Mouse (Mus musculus): ENCODE data around the gene Olfr1450. TPM values are rescaled to one million over a fixed set of nuclear protein-coding genes. Genes with fewer than 3 reads are reported as not detected.
"Not testable (repeated sequence)": the region's sequence is repeated elsewhere in the genome, so short reads cannot be mapped to it uniquely, and the experiment has no call there.

The Olfr1450 gene
- polyA plus RNA-seq (2015; fragmentation: Nextera tagmentation; extraction: Ambion mirVana) = not detected in 2 replicates

DNA sequence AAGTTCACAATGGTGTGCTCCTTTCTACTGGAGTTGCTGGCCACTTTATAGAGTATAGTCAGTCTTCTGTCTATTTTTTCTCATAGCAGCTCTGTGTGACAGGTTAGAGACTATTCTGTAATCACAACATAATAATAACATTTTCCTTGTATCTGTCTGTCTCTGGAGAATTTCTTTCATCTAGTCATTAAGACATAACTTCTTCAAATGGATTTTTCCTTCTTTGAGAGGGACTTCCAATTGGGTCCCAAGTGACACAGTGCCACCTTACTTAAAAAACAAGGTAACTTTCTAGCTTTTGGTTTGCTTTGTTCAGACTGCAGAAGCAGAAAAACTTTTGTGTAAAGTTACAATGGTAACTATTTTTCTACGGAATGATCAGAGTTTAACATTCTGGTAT lies at the start of gene Olfr1450:
Olfr1450 (plus strand) TSS at position 301 of the 400 bp plus-strand sequence.
- H3K9me3 ChIP-seq (ENCODE audit: control insufficient read depth) = 0 out of 2 replicates have a peak, but pooled peaks cover 5% of the 10 kb centered on the region
- no peaks in the 10 kb centered on the region for H3K27me3 ChIP-seq (replicated peaks; ENCODE audit: control insufficient read depth, insufficient read depth, low read length)
- no peaks in the 10 kb centered on the region for H3K36me3 ChIP-seq (ENCODE audit: control insufficient read depth, insufficient read depth)
- H3K4me3 ChIP-seq (ENCODE audit: low read depth, low read length) = no peak within 1 kb of the TSS
- no peak within 1 kb of the TSS for H3K4me2 ChIP-seq (replicated peaks; ENCODE audit: low read depth)
- no peak for TF ChIP-seq CTCF (IDR thresholded peaks at IDR 0.05; ENCODE audit: low read depth)
- H3K9ac ChIP-seq (ENCODE audit: low read depth, low read length) = no peak within 1 kb of the TSS
- H3K4me1 ChIP-seq (replicated peaks; ENCODE audit: control insufficient read depth, insufficient read depth, low read length) = no peaks in the 10 kb centered on the region
- ATAC-seq = no peak
- 90% methylated on average over 1 of the region's 1 CpGs for WGBS
- no peak within 1 kb of the TSS for H3K27ac ChIP-seq (ENCODE audit: low read depth, low read length)

DNA sequence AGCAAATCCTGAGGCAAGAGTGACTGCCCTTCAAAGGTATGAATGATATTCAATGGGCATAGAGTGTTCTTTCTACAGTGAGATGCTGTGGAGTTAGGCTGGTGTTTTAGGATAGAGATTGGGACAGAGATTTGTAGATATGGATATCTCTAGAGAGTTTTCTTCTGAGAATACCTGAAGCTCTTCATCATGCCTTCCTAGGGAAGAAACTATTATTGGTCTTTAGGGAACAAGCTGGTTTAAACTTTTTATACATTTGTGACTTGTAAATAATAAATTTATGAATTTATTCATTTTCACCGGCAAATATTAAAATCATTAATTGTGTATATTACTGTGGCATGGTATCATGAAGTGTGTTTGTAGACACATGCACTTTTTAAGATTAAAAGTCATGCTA lies 46.4 kb upstream of the Olfr1450 start, which contains the start of gene Olfr1447:
Olfr1447 (minus strand) TSS at position 101 of the 400 bp plus-strand sequence.
- WGBS = 92% methylated on average over 1 of the region's 1 CpGs
- no peaks in the 10 kb centered on the region for H3K9me3 ChIP-seq (ENCODE audit: control insufficient read depth)
- H3K9ac ChIP-seq (ENCODE audit: low read depth, low read length) = no peak within 1 kb of the TSS
- no peak for ATAC-seq
- no peaks in the 10 kb centered on the region for H3K36me3 ChIP-seq (ENCODE audit: control insufficient read depth, insufficient read depth)
- no peaks in the 10 kb centered on the region for H3K27me3 ChIP-seq (replicated peaks; ENCODE audit: control insufficient read depth, insufficient read depth, low read length)
- H3K4me2 ChIP-seq (replicated peaks; ENCODE audit: low read depth) = no peak within 1 kb of the TSS
- H3K27ac ChIP-seq (ENCODE audit: low read depth, low read length) = no peak within 1 kb of the TSS
- no peak within 1 kb of the TSS for H3K4me3 ChIP-seq (ENCODE audit: low read depth, low read length)
- no peaks in the 10 kb centered on the region for H3K4me1 ChIP-seq (replicated peaks; ENCODE audit: control insufficient read depth, insufficient read depth, low read length)
- no peak for TF ChIP-seq CTCF (IDR thresholded peaks at IDR 0.05; ENCODE audit: low read depth)

DNA sequence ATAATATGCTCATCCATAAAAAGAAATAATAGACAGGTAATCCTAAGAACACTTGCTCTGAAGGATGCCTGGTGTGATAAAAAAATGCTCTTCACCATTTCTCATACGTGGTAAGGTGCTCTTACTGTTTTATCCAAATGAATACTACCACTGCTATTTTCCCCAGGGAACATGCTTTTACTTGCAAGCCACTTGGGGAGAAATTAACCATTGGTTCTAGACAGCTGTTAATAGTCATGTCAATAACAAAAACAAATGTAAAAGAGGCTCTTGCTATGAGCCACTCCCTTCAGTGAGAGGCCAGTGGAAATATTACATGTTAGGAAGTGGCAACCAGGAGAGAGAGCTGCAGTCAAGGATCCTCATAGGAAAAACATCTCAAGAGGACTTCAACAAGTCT lies 25.7 kb upstream of the Olfr1450 start, which contains the start of gene Olfr1448:
Olfr1448 (minus strand) TSS at position 101 of the 400 bp plus-strand sequence.
- no peak within 1 kb of the TSS for H3K4me3 ChIP-seq (ENCODE audit: low read depth, low read length)
- no peaks in the 10 kb centered on the region for H3K36me3 ChIP-seq (ENCODE audit: control insufficient read depth, insufficient read depth)
- no peaks in the 10 kb centered on the region for H3K27me3 ChIP-seq (replicated peaks; ENCODE audit: control insufficient read depth, insufficient read depth, low read length)
- WGBS = 64% methylated on average over 1 of the region's 1 CpGs
- no peak within 1 kb of the TSS for H3K9ac ChIP-seq (ENCODE audit: low read depth, low read length)
- no peak for TF ChIP-seq CTCF (IDR thresholded peaks at IDR 0.05; ENCODE audit: low read depth)
- no peaks in the 10 kb centered on the region for H3K4me1 ChIP-seq (replicated peaks; ENCODE audit: control insufficient read depth, insufficient read depth, low read length)
- no peak for ATAC-seq
- no peak within 1 kb of the TSS for H3K4me2 ChIP-seq (replicated peaks; ENCODE audit: low read depth)
- no peaks in the 10 kb centered on the region for H3K9me3 ChIP-seq (ENCODE audit: control insufficient read depth)
- no peak within 1 kb of the TSS for H3K27ac ChIP-seq (ENCODE audit: low read depth, low read length)

DNA sequence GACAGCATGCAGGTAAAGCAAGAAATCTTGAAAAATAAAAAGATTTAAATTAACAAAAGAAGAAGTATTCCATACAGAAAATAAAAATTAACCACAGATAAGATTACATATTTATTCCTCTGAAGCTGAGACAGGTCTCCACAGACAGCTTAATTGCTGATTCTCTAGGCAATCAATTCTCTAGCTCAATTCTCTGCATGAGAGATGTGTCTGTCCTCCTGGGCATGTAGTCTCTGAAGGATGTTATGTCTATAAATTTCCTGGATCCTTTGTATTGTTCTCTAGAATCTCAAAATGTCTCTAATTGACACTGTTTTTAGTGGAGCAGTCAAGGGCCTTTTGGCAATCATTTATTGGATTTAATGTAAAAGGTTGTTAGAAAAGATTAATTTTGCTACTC lies 19.5 kb upstream of the Olfr1450 start, which contains the start of gene Olfr1449:
Olfr1449 (plus strand) TSS at position 301 of the 400 bp plus-strand sequence.
- Histone ChIP-seq H3K4me2 (replicated peaks; ENCODE audit: low read depth) (no peak within 1 kb of the TSS), H3K9me3 (ENCODE audit: control insufficient read depth) (no peaks in the 10 kb centered on the region), H3K27me3 (replicated peaks; ENCODE audit: control insufficient read depth, insufficient read depth, low read length) (no peaks in the 10 kb centered on the region), H3K4me3 (ENCODE audit: low read depth, low read length) (no peak within 1 kb of the TSS), H3K9ac (ENCODE audit: low read depth, low read length) (no peak within 1 kb of the TSS), H3K27ac (ENCODE audit: low read depth, low read length) (no peak within 1 kb of the TSS), H3K36me3 (ENCODE audit: control insufficient read depth, insufficient read depth) (no peaks in the 10 kb centered on the region), H3K4me1 (replicated peaks; ENCODE audit: control insufficient read depth, insufficient read depth, low read length) (no peaks in the 10 kb centered on the region)
- ATAC-seq = no peak
- no peak for TF ChIP-seq CTCF (IDR thresholded peaks at IDR 0.05; ENCODE audit: low read depth)

DNA sequence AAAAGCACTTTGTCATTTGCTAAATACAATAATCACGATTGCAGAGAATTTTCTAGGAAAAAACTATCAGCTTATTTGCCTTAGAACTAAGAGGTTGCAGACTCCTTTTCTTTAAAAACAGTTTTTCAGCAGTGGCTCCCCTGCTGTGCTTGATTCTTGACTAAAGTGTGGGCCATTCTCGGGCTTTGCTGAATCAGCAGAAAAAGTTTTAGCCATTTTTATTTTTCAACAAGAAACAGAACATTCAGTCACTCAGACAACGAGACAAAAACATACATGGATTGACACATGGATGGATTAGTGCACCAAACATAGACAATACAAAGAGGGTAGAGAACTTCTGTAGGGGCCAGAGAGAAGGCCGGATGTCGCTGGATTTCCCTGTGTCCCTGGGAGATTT lies 20.0 kb downstream of the Olfr1450 start:
- not testable (repeated sequence) for H3K4me2 ChIP-seq (replicated peaks; ENCODE audit: low read depth); H3K4me1 ChIP-seq (replicated peaks; ENCODE audit: control insufficient read depth, insufficient read depth, low read length); H3K36me3 ChIP-seq (ENCODE audit: control insufficient read depth, insufficient read depth); H3K27ac ChIP-seq (ENCODE audit: low read depth, low read length); ATAC-seq; H3K9ac ChIP-seq (ENCODE audit: low read depth, low read length); H3K4me3 ChIP-seq (ENCODE audit: low read depth, low read length); H3K27me3 ChIP-seq (replicated peaks; ENCODE audit: control insufficient read depth, insufficient read depth, low read length); H3K9me3 ChIP-seq (ENCODE audit: control insufficient read depth)
- WGBS = 82% methylated on average over 5 of the region's 5 CpGs

DNA sequence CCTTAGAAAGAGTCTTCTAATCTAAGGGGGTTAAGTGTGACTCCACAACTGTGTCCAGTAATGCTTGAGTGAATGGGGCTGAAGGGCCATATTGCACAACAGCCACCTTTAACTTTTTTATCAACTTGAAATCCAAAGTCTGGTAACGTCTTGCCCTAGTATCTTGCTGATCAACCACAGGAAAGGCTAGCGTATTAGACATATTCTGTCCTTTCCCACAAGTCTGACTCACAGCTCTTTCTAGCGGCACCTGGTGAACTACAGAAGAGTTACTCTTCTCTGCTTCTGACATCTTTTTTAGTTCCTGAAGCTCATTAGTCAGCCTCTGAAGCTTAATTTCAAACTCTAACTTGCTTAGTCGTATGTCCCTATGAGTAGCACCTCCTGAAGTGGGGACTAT lies 42.3 kb downstream of the Olfr1450 start:
- not testable (repeated sequence) for H3K4me1 ChIP-seq (replicated peaks; ENCODE audit: control insufficient read depth, insufficient read depth, low read length); ATAC-seq; H3K4me2 ChIP-seq (replicated peaks; ENCODE audit: low read depth); H3K36me3 ChIP-seq (ENCODE audit: control insufficient read depth, insufficient read depth); H3K27ac ChIP-seq (ENCODE audit: low read depth, low read length); H3K27me3 ChIP-seq (replicated peaks; ENCODE audit: control insufficient read depth, insufficient read depth, low read length); H3K4me3 ChIP-seq (ENCODE audit: low read depth, low read length); H3K9ac ChIP-seq (ENCODE audit: low read depth, low read length); H3K9me3 ChIP-seq (ENCODE audit: control insufficient read depth)
- WGBS = 92% methylated on average over 4 of the region's 4 CpGs

DNA sequence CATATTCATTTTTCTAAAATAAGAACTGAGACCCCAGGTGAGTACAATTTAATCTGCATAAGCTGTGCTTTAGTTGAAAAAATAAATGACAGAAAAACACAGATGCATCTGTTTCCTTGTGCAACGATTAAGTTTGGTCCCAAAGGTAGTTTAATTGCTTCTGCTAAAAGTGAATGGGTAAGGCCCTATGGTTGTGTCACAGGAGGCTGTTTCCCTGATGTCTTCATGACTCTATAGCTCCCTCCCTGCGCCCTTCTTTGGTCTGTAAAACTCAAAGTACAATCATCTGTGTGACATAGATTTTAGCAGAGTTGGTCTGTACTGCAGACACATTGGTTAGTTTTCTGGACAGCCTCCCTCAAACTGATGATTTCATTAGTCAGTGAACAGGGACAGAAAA lies 44.7 kb downstream of the Olfr1450 start, which contains the start of gene Olfr1451:
Olfr1451 (plus strand) TSS at position 301 of the 400 bp plus-strand sequence.
- Histone ChIP-seq H3K9ac (ENCODE audit: low read depth, low read length) (no peak within 1 kb of the TSS), H3K36me3 (ENCODE audit: control insufficient read depth, insufficient read depth) (no peaks in the 10 kb centered on the region), H3K27me3 (replicated peaks; ENCODE audit: control insufficient read depth, insufficient read depth, low read length) (no peaks in the 10 kb centered on the region), H3K4me1 (replicated peaks; ENCODE audit: control insufficient read depth, insufficient read depth, low read length) (no peaks in the 10 kb centered on the region), H3K4me3 (ENCODE audit: low read depth, low read length) (no peak within 1 kb of the TSS), H3K4me2 (replicated peaks; ENCODE audit: low read depth) (no peak within 1 kb of the TSS), H3K9me3 (ENCODE audit: control insufficient read depth) (no peaks in the 10 kb centered on the region), H3K27ac (ENCODE audit: low read depth, low read length) (no peak within 1 kb of the TSS)
- no peak for TF ChIP-seq CTCF (IDR thresholded peaks at IDR 0.05; ENCODE audit: low read depth)
- ATAC-seq = no peak
- WGBS = 75% methylated on average over 2 of the region's 2 CpGs

Other genes starting within 250 kb of the Olfr1450 start
- 0.93 and 1.1 TPM in 2 replicates for gene Cntf, start 184.6 kb upstream of the Olfr1450 start, polyA plus RNA-seq (2015; fragmentation: Nextera tagmentation; extraction: Ambion mirVana)
- gene Zfp91, start 154.1 kb upstream of the Olfr1450 start, polyA plus RNA-seq (2015; fragmentation: Nextera tagmentation; extraction: Ambion mirVana) = 13.6 and 15.1 TPM in 2 replicates
- 1.7 and 1.9 TPM in 2 replicates for gene Lpxn, start 154.1 kb upstream of the Olfr1450 start, polyA plus RNA-seq (2015; fragmentation: Nextera tagmentation; extraction: Ambion mirVana)
- not detected in 2 replicates for gene Gm5244, start 103.6 kb upstream of the Olfr1450 start, polyA plus RNA-seq (2015; fragmentation: Nextera tagmentation; extraction: Ambion mirVana)
- not detected in 2 replicates for gene Olfr1444, start 93.0 kb upstream of the Olfr1450 start, polyA plus RNA-seq (2015; fragmentation: Nextera tagmentation; extraction: Ambion mirVana)
- not detected in 2 replicates for gene Olfr1445, start 66.4 kb upstream of the Olfr1450 start, polyA plus RNA-seq (2015; fragmentation: Nextera tagmentation; extraction: Ambion mirVana)
- gene Olfr1446, start 56.7 kb upstream of the Olfr1450 start, polyA plus RNA-seq (2015; fragmentation: Nextera tagmentation; extraction: Ambion mirVana) = not detected in 2 replicates
- gene Olfr1447, start 46.5 kb upstream of the Olfr1450 start, polyA plus RNA-seq (2015; fragmentation: Nextera tagmentation; extraction: Ambion mirVana) = not detected in 2 replicates
- not detected in 2 replicates for gene Olfr1448, start 25.8 kb upstream of the Olfr1450 start, polyA plus RNA-seq (2015; fragmentation: Nextera tagmentation; extraction: Ambion mirVana)
- gene Olfr1449, start 19.4 kb upstream of the Olfr1450 start, polyA plus RNA-seq (2015; fragmentation: Nextera tagmentation; extraction: Ambion mirVana) = not detected in 2 replicates
- gene Olfr1451, start 44.8 kb downstream of the Olfr1450 start, polyA plus RNA-seq (2015; fragmentation: Nextera tagmentation; extraction: Ambion mirVana) = not detected in 2 replicates
- not detected in 2 replicates for gene Olfr1453, start 78.1 kb downstream of the Olfr1450 start, polyA plus RNA-seq (2015; fragmentation: Nextera tagmentation; extraction: Ambion mirVana)
- not detected in 2 replicates for gene Olfr1454, start 110.4 kb downstream of the Olfr1450 start, polyA plus RNA-seq (2015; fragmentation: Nextera tagmentation; extraction: Ambion mirVana)
- not detected in 2 replicates for gene Olfr1457, start 147.6 kb downstream of the Olfr1450 start, polyA plus RNA-seq (2015; fragmentation: Nextera tagmentation; extraction: Ambion mirVana)
- not detected in 2 replicates for gene Olfr1458, start 156.5 kb downstream of the Olfr1450 start, polyA plus RNA-seq (2015; fragmentation: Nextera tagmentation; extraction: Ambion mirVana)
- gene Olfr1459, start 199.3 kb downstream of the Olfr1450 start, polyA plus RNA-seq (2015; fragmentation: Nextera tagmentation; extraction: Ambion mirVana) = not detected in 2 replicates
- gene Olfr1461, start 212.7 kb downstream of the Olfr1450 start, polyA plus RNA-seq (2015; fragmentation: Nextera tagmentation; extraction: Ambion mirVana) = not detected in 2 replicates
- gene Olfr1462, start 235.5 kb downstream of the Olfr1450 start, polyA plus RNA-seq (2015; fragmentation: Nextera tagmentation; extraction: Ambion mirVana) = not detected in 2 replicates